Mouse (Mus musculus) adipocyte (in vitro differentiated cells): ENCODE results near the gene Vmn1r63.
"Not testable (repeated sequence)": the region's sequence is repeated elsewhere in the genome, so short reads cannot be mapped to it uniquely, and the experiment has no call there.

Experiments
- DNase-seq: peaks from one replicate; pipeline ENCODE4 v3.0.0-alpha.2; 2016; ENCODE audit warnings: low spot score

Gene Vmn1r63

GRCm38 (mm10) chr7:5805345-5805744 lies at the start of gene Vmn1r63:
Vmn1r63 (minus strand) TSS chr7:5805445.
- not testable (repeated sequence) for DNase-seq
